Mouse (Mus musculus): ENCODE measurements around the gene Srek1ip1.

GRCm38 (mm10) chr13:104886308-104887032, 94.2 kb downstream of the Srek1ip1 start:
- TF ChIP-seq EP300 (IDR thresholded peaks at IDR 0.05; ENCODE audit: insufficient read depth, low read depth, low read length) (no peak), CTCF (IDR thresholded peaks at IDR 0.05; ENCODE audit: low read depth, low read length) (no peak)

All from ES-Bruce4 (cell line).